Mouse (Mus musculus) limb, embryonic 14.5 days (tissue): ENCODE measurements around the gene Cnot1. TPM values are rescaled to one million over a fixed set of nuclear protein-coding genes. Genes with fewer than 3 reads are reported as not detected.

Source experiments
- ATAC-seq: fragments of 200-750 bp; cut with Nextera tagmentation; 2 replicates; pipeline ENCODE4 v1.8.0; 2017; ENCODE audit warnings: low read depth, moderate number of reproducible peaks, moderate TSS enrichment; ENCODE audit not compliant: low FRiP score
- DNase-seq: peaks from one replicate; pipeline ENCODE4 v3.0.0-alpha.2; 2015; ENCODE audit warnings: low spot score
- H3K27ac ChIP-seq: fragments of 300-500 bp; sonication (generic); replicated peaks from 2 replicates; pipeline ENCODE4 v1.5.1; 2014; ENCODE audit warnings: low read depth, mild to moderate bottlenecking, low read length, moderate library complexity, mixed read lengths
- H3K27me3 ChIP-seq: fragments of 300-500 bp; sonication (generic); 2 replicates; pipeline ENCODE4 v1.6.1; 2014; ENCODE audit warnings: low read length, mixed read lengths; ENCODE audit not compliant: control insufficient read depth, insufficient read depth
- H3K36me3 ChIP-seq: fragments of 300-500 bp; sonication (generic); 2 replicates; pipeline ENCODE4 v1.6.1; 2014; ENCODE audit warnings: mild to moderate bottlenecking, low read length, moderate library complexity, mixed read lengths; ENCODE audit not compliant: control insufficient read depth, insufficient read depth
- H3K4me1 ChIP-seq: fragments of 300-500 bp; sonication (generic); 2 replicates; pipeline ENCODE4 v1.6.1; 2014; ENCODE audit warnings: antibody characterized with exemption, low read length, mixed read lengths; ENCODE audit not compliant: control insufficient read depth, insufficient read depth
- H3K4me2 ChIP-seq: fragments of 300-500 bp; sonication (generic); replicated peaks from 2 replicates; pipeline ENCODE4 v1.6.1; 2014; ENCODE audit warnings: low read depth, mild to moderate bottlenecking, low read length, moderate library complexity; ENCODE audit not compliant: severe bottlenecking
- H3K4me3 ChIP-seq: fragments of 300-500 bp; sonication (generic); replicated peaks from 2 replicates; pipeline ENCODE4 v1.5.1; 2014; ENCODE audit warnings: low read length
- H3K9ac ChIP-seq: fragments of 300-500 bp; sonication (generic); 2 replicates; pipeline ENCODE4 v1.6.1; 2014; ENCODE audit warnings: mild to moderate bottlenecking, low read depth, low read length, moderate library complexity; ENCODE audit not compliant: severe bottlenecking
- H3K9me3 ChIP-seq: fragments of 300-500 bp; sonication (generic); 2 replicates; pipeline ENCODE4 v1.6.1; 2016; ENCODE audit warnings: low read length; ENCODE audit not compliant: control insufficient read depth
- POLR2A ChIP-seq: fragments of 200-500 bp; IDR thresholded peaks from 2 replicates; pipeline ENCODE4 v1.8.0; 2012; ENCODE audit warnings: inconsistent platforms, mild to moderate bottlenecking, moderate library complexity, borderline replicate concordance; ENCODE audit not compliant: insufficient read depth, insufficient read length; ENCODE audit errors: extremely low read depth
- WGBS: fragments of 180-500 bp; shearing (Covaris S2); extraction: QIAGEN DNeasy Blood & Tissue Kit; methylation state at CpG from one replicate; pipeline ENCODE4 v1.1.7; 2014; 5-methylcytosine and 5-hydroxymethylcytosine counted together
- polyA plus RNA-seq, 2 experiments: library from polyadenylated mRNA; depleted of rRNA in 1 of 2; stranded (reverse) in 1 of 2; unstranded in 1 of 2; fragments of >200 nt; fragmentation: Nextera tagmentation in 1 of 2; extraction: Ambion mirVana in 1 of 2; gene quantifications; 2 replicates each; pipeline versions ENCODE4 v1.2.1 to v1.2.3; 2012 to 2014

Gene Cnot1
- polyA plus RNA-seq, 2 experiments = 84.1 to 110 TPM

- Histone ChIP-seq H3K4me3 (no peak overlapping the region), H3K9ac (no peak overlapping the region), H3K9me3 (no peaks in the 10 kb centered on the region), H3K4me2 (no peak overlapping the region), H3K27ac (no peak overlapping the region), H3K4me1 (peaks cover 7% of the 10 kb centered on the region; the same call in 1 of the 2 replicates), H3K36me3 (peaks cover 30% of the 10 kb centered on the region), H3K27me3 (no peaks in the 10 kb centered on the region)
- no peak for DNase-seq
- no peak for TF ChIP-seq POLR2A
- WGBS = 88% methylated on average over 19 of the region's 19 CpGs
- no peak for ATAC-seq
Measured at GRCm38 (mm10) chr8:95848734-95849464, 41.6 kb upstream of the Cnot1 start.

DNA sequence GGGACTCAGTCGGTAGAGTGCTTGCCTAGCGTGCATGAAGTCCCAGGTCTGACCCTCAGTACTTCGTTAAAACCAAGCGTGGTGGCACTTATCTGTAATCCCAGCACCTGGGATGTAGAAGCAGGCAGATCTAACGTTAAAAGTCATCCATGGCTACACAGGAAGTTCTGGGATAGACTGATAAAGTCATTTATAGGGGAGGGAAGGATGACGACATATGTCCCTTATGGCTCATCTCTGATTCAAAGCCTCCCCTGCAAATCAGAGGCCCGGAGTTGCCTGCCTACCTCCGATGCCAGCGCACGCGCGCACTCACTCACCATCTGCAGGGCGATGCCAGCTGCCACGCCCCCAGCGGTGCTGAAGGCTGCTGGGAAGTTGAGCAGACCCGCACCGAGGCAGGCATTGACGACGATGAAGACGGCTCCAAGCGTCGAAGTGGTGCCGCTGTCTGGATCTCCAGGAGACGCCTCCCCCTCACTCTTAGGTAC, 40.8 kb upstream of the Cnot1 start:
- ATAC-seq (no peak), DNase-seq (no peak)
- TF ChIP-seq POLR2A = no peak
- WGBS = 78% methylated on average over 24 of the region's 24 CpGs
- Histone ChIP-seq H3K27me3 (no peaks in the 10 kb centered on the region), H3K27ac (no peak overlapping the region), H3K4me3 (no peak overlapping the region), H3K9ac (no peak overlapping the region), H3K4me1 (peaks cover 7% of the 10 kb centered on the region; the same call in 1 of the 2 replicates), H3K9me3 (no peaks in the 10 kb centered on the region), H3K4me2 (no peak overlapping the region), H3K36me3 (peaks cover 38% of the 10 kb centered on the region)

DNA sequence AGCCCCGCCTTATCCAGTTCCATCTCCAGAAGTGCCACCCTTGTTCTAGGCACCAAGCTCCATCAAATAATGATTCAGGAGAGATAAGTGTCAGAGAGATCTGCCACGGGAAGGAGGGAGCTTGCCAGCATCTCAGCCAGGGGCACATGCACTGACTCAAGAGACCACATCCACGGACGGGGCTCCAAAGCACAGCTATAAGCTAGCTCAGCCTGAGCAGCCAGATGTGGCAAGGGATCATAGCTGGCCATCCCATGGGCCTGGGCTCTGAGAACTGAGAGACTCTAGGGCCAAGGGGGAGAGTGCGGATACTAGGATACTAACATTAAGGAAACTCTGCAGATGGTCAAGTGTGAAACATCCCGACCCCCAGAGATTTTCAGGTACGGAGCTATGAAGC, 37.8 kb upstream of the Cnot1 start:
- H3K27me3 ChIP-seq = no peaks in the 10 kb centered on the region
- H3K4me3 ChIP-seq = no peak overlapping the region
- no peak for TF ChIP-seq POLR2A
- ATAC-seq (no peak), DNase-seq (no peak)
- H3K9ac ChIP-seq = no peak overlapping the region
- peaks cover 55% of the 10 kb centered on the region for H3K36me3 ChIP-seq
- no peak overlapping the region for H3K27ac ChIP-seq
- whole genome bisulfite sequencing = 93% methylated on average over 7 of the region's 7 CpGs
- no peaks in the 10 kb centered on the region for H3K9me3 ChIP-seq
- H3K4me2 ChIP-seq = no peak overlapping the region
- no peaks in the 10 kb centered on the region for H3K4me1 ChIP-seq

DNA sequence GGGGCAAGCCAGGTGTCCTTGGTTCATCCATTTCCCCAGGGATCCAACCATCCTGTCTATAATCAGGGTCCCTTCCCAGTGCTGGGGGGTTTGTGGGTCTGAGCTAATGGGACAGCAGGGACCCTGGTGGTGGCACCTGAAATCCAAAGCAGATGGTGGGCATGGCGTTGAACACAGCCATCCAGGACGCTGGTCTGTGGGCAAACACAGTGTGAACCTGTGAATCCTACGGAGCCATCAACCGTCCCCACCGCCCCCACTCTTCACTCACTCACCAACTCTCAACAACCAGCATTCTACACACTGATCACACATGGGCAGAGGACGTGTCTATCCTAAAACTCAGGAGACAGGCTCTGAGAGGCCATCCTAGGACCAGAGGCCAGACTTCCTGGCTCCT, 36.7 kb upstream of the Cnot1 start:
- WGBS = 89% methylated on average over 6 of the region's 6 CpGs
- Histone ChIP-seq H3K4me2 (no peak overlapping the region), H3K9me3 (no peaks in the 10 kb centered on the region), H3K27ac (no peak overlapping the region), H3K4me1 (no peaks in the 10 kb centered on the region), H3K9ac (no peak overlapping the region), H3K36me3 (peaks cover 62% of the 10 kb centered on the region), H3K27me3 (no peaks in the 10 kb centered on the region), H3K4me3 (no peak overlapping the region)
- no peak for DNase-seq
- no peak for TF ChIP-seq POLR2A
- no peak for ATAC-seq

DNA sequence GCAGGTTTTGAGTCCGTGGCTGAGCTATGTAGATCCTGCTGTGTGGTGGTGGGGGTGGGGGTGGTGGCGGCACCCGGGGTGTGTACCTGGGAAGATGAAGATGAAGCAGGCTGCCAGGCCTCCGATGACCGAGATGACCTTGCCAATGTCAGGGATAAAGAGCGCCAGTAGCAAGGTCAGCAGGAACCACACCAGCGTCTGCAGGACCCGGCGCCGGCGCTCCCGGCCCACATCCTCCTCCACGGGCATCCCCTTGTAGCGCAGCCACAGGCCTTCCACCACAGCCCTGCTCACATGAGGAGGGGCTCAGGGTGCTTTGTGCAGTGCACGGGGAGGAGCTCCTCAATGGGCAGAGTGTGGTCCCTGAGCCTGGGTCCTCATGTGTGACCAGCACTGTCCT, 34.2 kb upstream of the Cnot1 start:
- H3K9me3 ChIP-seq = no peaks in the 10 kb centered on the region
- TF ChIP-seq POLR2A = no peak
- H3K4me3 ChIP-seq = no peak overlapping the region
- H3K36me3 ChIP-seq = peaks cover 60% of the 10 kb centered on the region
- 90% methylated on average over 15 of the region's 15 CpGs for WGBS
- DNase-seq (no peak), ATAC-seq (no peak)
- H3K27me3 ChIP-seq = no peaks in the 10 kb centered on the region
- no peak overlapping the region for H3K27ac ChIP-seq
- H3K4me1 ChIP-seq = no peaks in the 10 kb centered on the region
- no peak overlapping the region for H3K4me2 ChIP-seq
- H3K9ac ChIP-seq = no peak overlapping the region
